Mouse (Mus musculus) liver, postnatal 0 days (tissue): ENCODE measurements around the gene Glod4.

Experiments
- CTCF ChIP-seq: sonication (generic); IDR thresholded peaks from 2 replicates; pipeline ENCODE4 v1.5.1; 2016; ENCODE audit warnings: antibody characterized with exemption, low read depth
- EP300 ChIP-seq: IDR thresholded peaks from 2 replicates; pipeline ENCODE4 v1.6.1; 2016; ENCODE audit warnings: antibody characterized with exemption, low read depth, mild to moderate bottlenecking

- TF ChIP-seq CTCF (no peak), EP300 (no peak)
Measured at GRCm38 (mm10) chr11:76287301-76287700, 43.8 kb upstream of the Glod4 start.
